Mouse (Mus musculus) hindbrain, embryonic 11.5 days (tissue): ENCODE data around the gene Clip3. TPM values are rescaled to one million over a fixed set of nuclear protein-coding genes. Genes with fewer than 3 reads are reported as not detected.

Experiments used
- ATAC-seq: fragments of 200-750 bp; cut with Nextera tagmentation; 2 replicates; pipeline ENCODE4 v1.8.0; 2017; ENCODE audit warnings: mild to moderate bottlenecking, moderate TSS enrichment, moderate library complexity; ENCODE audit not compliant: low FRiP score
- DNase-seq: peaks from one replicate; pipeline ENCODE4 v3.0.0-alpha.2; 2015; ENCODE audit warnings: low spot score
- H3K27ac ChIP-seq: fragments of 300-500 bp; sonication (generic); 2 replicates; pipeline ENCODE4 v1.5.1; 2014; ENCODE audit warnings: mild to moderate bottlenecking, low read depth, low read length
- H3K27me3 ChIP-seq: fragments of 300-500 bp; sonication (generic); 2 replicates; pipeline ENCODE4 v1.6.1; 2014; ENCODE audit warnings: mild to moderate bottlenecking, low read length, moderate library complexity, mixed read lengths; ENCODE audit not compliant: control insufficient read depth, insufficient read depth
- H3K36me3 ChIP-seq: fragments of 300-500 bp; sonication (generic); 2 replicates; pipeline ENCODE4 v1.6.1; 2014; ENCODE audit warnings: mild to moderate bottlenecking, low read length, moderate library complexity, mixed read lengths; ENCODE audit not compliant: control insufficient read depth, insufficient read depth
- H3K4me1 ChIP-seq: fragments of 300-500 bp; sonication (generic); replicated peaks from 2 replicates; pipeline ENCODE4 v1.6.1; 2014; ENCODE audit warnings: low read length, mixed read lengths; ENCODE audit not compliant: control insufficient read depth, insufficient read depth
- H3K4me2 ChIP-seq: fragments of 300-500 bp; sonication (generic); replicated peaks from 2 replicates; pipeline ENCODE4 v1.6.1; 2014; ENCODE audit warnings: mild to moderate bottlenecking, low read depth, low read length
- H3K4me3 ChIP-seq: fragments of 300-500 bp; sonication (generic); 2 replicates; pipeline ENCODE4 v1.5.1; 2014; ENCODE audit warnings: low read depth, low read length
- H3K9ac ChIP-seq: fragments of 300-500 bp; sonication (generic); 2 replicates; pipeline ENCODE4 v1.6.1; 2014; ENCODE audit warnings: low read depth, low read length
- H3K9me3 ChIP-seq: fragments of 300-500 bp; sonication (generic); 2 replicates; pipeline ENCODE4 v1.6.1; 2016; ENCODE audit warnings: low read length; ENCODE audit not compliant: control insufficient read depth
- WGBS: fragments of 180-500 bp; shearing (Covaris S2); extraction: QIAGEN DNeasy Blood & Tissue Kit; methylation state at CpG from one replicate; pipeline ENCODE4 v1.1.7; 2014; 5-methylcytosine and 5-hydroxymethylcytosine counted together
- polyA plus RNA-seq: library from polyadenylated mRNA; unstranded; fragments of >200 nt; fragmentation: Nextera tagmentation; extraction: Ambion mirVana; gene quantifications from 2 replicates; pipeline ENCODE4 v1.2.1, GENCODE M21; 2014

Clip3 gene
- polyA plus RNA-seq, 1 experiment from 2014 or later: 66.7 TPM

GRCm38 (mm10) chr7:30326427-30326826, 34.9 kb downstream of the Clip3 start:
- no peaks in the 10 kb centered on the region for H3K27me3 ChIP-seq
- ATAC-seq (no peak), DNase-seq (no peak)
- no peak overlapping the region for H3K4me3 ChIP-seq
- H3K36me3 ChIP-seq: no peaks in the 10 kb centered on the region
- no peak overlapping the region for H3K9ac ChIP-seq
- H3K27ac ChIP-seq: no peak overlapping the region
- H3K9me3 ChIP-seq: no peaks in the 10 kb centered on the region
- H3K4me2 ChIP-seq: no peak overlapping the region
- H3K4me1 ChIP-seq: no peaks in the 10 kb centered on the region

- ATAC-seq (no peak), DNase-seq (no peak)
- no peak overlapping the region for H3K4me3 ChIP-seq
- H3K27me3 ChIP-seq: no peaks in the 10 kb centered on the region
- H3K4me2 ChIP-seq: no peak overlapping the region
- no peaks in the 10 kb centered on the region for H3K9me3 ChIP-seq
- no peaks in the 10 kb centered on the region for H3K36me3 ChIP-seq
- no peak overlapping the region for H3K27ac ChIP-seq
- no peak overlapping the region for H3K9ac ChIP-seq
- H3K4me1 ChIP-seq: no peaks in the 10 kb centered on the region; the same call in 1 of the 2 replicates
- WGBS: 57% methylated on average over 15 of the region's 15 CpGs
Measured at GRCm38 (mm10) chr7:30327140-30327539, 35.6 kb downstream of the Clip3 start.

- Histone ChIP-seq H3K27ac (no peak overlapping the region), H3K4me3 (no peak overlapping the region), H3K4me2 (no peak overlapping the region), H3K4me1 (no peaks in the 10 kb centered on the region; the same call in 1 of the 2 replicates), H3K9me3 (no peaks in the 10 kb centered on the region), H3K27me3 (peaks cover 3% of the 10 kb centered on the region; the same call in 1 of the 2 replicates), H3K36me3 (no peaks in the 10 kb centered on the region), H3K9ac (no peak overlapping the region)
- WGBS: 54% methylated on average over 10 of the region's 10 CpGs
- ATAC-seq (no peak), DNase-seq (no peak)
Measured at GRCm38 (mm10) chr7:30328379-30328778, 36.9 kb downstream of the Clip3 start.

GRCm38 (mm10) chr7:30331887-30332286, 40.4 kb downstream of the Clip3 start:
- 5% methylated on average over 13 of the region's 13 CpGs for WGBS
- Histone ChIP-seq H3K4me1 (no peaks in the 10 kb centered on the region; the same call in 1 of the 2 replicates), H3K27ac (no peak overlapping the region), H3K27me3 (peaks cover 4% of the 10 kb centered on the region), H3K4me2 (peak overlapping the region; percentile 35), H3K4me3 (no peak overlapping the region), H3K36me3 (no peaks in the 10 kb centered on the region), H3K9me3 (no peaks in the 10 kb centered on the region), H3K9ac (no peak overlapping the region)
- ATAC-seq: peak; percentile 95
- peak; percentile 91 for DNase-seq

GRCm38 (mm10) chr7:30332622-30333259, 41.2 kb downstream of the Clip3 start:
- no peak for DNase-seq

GRCm38 (mm10) chr7:30333436-30333835, 41.9 kb downstream of the Clip3 start:
- Histone ChIP-seq H3K9ac (no peak overlapping the region), H3K4me1 (no peaks in the 10 kb centered on the region; the same call in 1 of the 2 replicates), H3K9me3 (no peaks in the 10 kb centered on the region), H3K27me3 (peaks cover 4% of the 10 kb centered on the region), H3K4me3 (no peak overlapping the region), H3K27ac (no peak overlapping the region), H3K36me3 (no peaks in the 10 kb centered on the region), H3K4me2 (no peak overlapping the region)
- ATAC-seq: no peak
- 84% methylated on average over 4 of the region's 4 CpGs for WGBS
- no peak for DNase-seq

More at GRCm38 (mm10) chr7:30332622-30333259, 41.2 kb downstream of the Clip3 start:
- Histone ChIP-seq H3K4me3 (no peak overlapping the region), H3K9ac (no peak overlapping the region), H3K4me1 (no peaks in the 10 kb centered on the region; the same call in 1 of the 2 replicates), H3K36me3 (no peaks in the 10 kb centered on the region), H3K27ac (no peak overlapping the region), H3K27me3 (peaks cover 4% of the 10 kb centered on the region), H3K9me3 (no peaks in the 10 kb centered on the region), H3K4me2 (no peak overlapping the region)
- 71% methylated on average over 18 of the region's 18 CpGs for WGBS
- ATAC-seq: no peak

GRCm38 (mm10) chr7:30334563-30334962, 43.0 kb downstream of the Clip3 start:
- no peak overlapping the region for H3K4me2 ChIP-seq

GRCm38 (mm10) chr7:30335688-30336087, 44.2 kb downstream of the Clip3 start:
- no peaks in the 10 kb centered on the region for H3K9me3 ChIP-seq
- H3K27ac ChIP-seq: no peak overlapping the region
- no peak overlapping the region for H3K9ac ChIP-seq
- no peaks in the 10 kb centered on the region for H3K36me3 ChIP-seq
- no peaks in the 10 kb centered on the region; the same call in 1 of the 2 replicates for H3K4me1 ChIP-seq
- H3K4me2 ChIP-seq: no peak overlapping the region
- no peak overlapping the region for H3K4me3 ChIP-seq
- peaks cover 4% of the 10 kb centered on the region for H3K27me3 ChIP-seq
- ATAC-seq: no peak
- no peak for DNase-seq
- WGBS: 81% methylated on average over 6 of the region's 6 CpGs

More at GRCm38 (mm10) chr7:30334563-30334962, 43.0 kb downstream of the Clip3 start:
- H3K9ac ChIP-seq: no peak overlapping the region
- H3K9me3 ChIP-seq: no peaks in the 10 kb centered on the region
- DNase-seq (no peak), ATAC-seq (no peak)
- WGBS: 57% methylated on average over 5 of the region's 5 CpGs
- H3K27ac ChIP-seq: no peak overlapping the region
- no peak overlapping the region for H3K4me3 ChIP-seq
- no peaks in the 10 kb centered on the region for H3K36me3 ChIP-seq
- H3K27me3 ChIP-seq: peaks cover 4% of the 10 kb centered on the region
- no peaks in the 10 kb centered on the region; the same call in 1 of the 2 replicates for H3K4me1 ChIP-seq

- Histone ChIP-seq H3K36me3 (no peaks in the 10 kb centered on the region), H3K27ac (no peak overlapping the region), H3K4me2 (no peak overlapping the region), H3K4me3 (no peak overlapping the region), H3K27me3 (peaks cover 4% of the 10 kb centered on the region), H3K4me1 (no peaks in the 10 kb centered on the region; the same call in 1 of the 2 replicates), H3K9ac (no peak overlapping the region), H3K9me3 (no peaks in the 10 kb centered on the region)
- WGBS: 3% methylated on average over 9 of the region's 9 CpGs
- DNase-seq (peak; percentile 94), ATAC-seq (peak; percentile 48)
Measured at GRCm38 (mm10) chr7:30336384-30336783, 44.9 kb downstream of the Clip3 start.
